Mouse (Mus musculus): ENCODE measurements at regions not wholly inside any gene's neighbourhood (a gene's known extent, or its start where the extent isn't known, plus 50 kb on each side); places are given as distances from the start of the nearest gene placed in this dataset.

GRCm38 (mm10) chr16:31508981-31509380 lies 86.9 kb downstream of the Bdh1 start:
- no peak overlapping the region for H3K4me3 ChIP-seq (ENCODE audit: control insufficient read depth, insufficient read depth, low read length)
- H3K27ac ChIP-seq (ENCODE audit: control insufficient read depth, insufficient read depth, low read length): no peak overlapping the region
- WGBS: 45% methylated on average over 18 of the region's 18 CpGs
- DNase-seq: peak; percentile 1
- peaks cover 7% of the 10 kb centered on the region for H3K4me1 ChIP-seq (replicated peaks; ENCODE audit: control insufficient read depth, insufficient read depth, low read length)
- H3K36me3 ChIP-seq (ENCODE audit: control insufficient read depth, insufficient read depth, low read length): no peaks in the 10 kb centered on the region
- TF ChIP-seq CTCF (IDR thresholded peaks at IDR 0.05; ENCODE audit: borderline replicate concordance, control insufficient read depth, extremely low read depth, insufficient read depth, low read length, poor library complexity) (no peak), POLR2A (IDR thresholded peaks at IDR 0.05; ENCODE audit: control insufficient read depth, extremely low read depth, insufficient read depth, low read length, poor library complexity) (no peak)
- H3K27me3 ChIP-seq (ENCODE audit: control insufficient read depth, insufficient read depth, low read length): no peaks in the 10 kb centered on the region

DNA sequence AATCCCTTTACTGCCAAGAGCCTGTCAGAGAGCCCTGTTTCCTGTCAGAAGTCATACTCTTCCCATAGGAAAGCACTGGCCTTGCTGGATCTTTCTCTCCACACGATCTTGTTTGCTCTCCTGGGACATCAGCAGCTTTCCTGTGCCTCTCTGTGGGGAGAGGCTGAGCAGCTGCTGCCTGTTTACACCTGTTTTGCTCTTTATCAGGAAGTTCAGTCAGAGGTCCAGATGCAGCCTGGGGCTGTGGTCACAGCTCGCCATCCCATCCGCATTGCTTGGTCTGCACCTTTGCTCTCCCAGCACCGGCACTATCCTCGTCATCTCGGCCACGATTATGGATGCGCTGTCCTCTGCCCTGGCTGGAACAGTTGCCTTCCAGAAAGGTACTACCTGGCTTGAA lies 88.0 kb downstream of the Bdh1 start:
- peaks cover 7% of the 10 kb centered on the region for H3K4me1 ChIP-seq (replicated peaks; ENCODE audit: control insufficient read depth, insufficient read depth, low read length)
- no peak overlapping the region for H3K4me3 ChIP-seq (ENCODE audit: control insufficient read depth, insufficient read depth, low read length)
- DNase-seq: no peak
- TF ChIP-seq CTCF (IDR thresholded peaks at IDR 0.05; ENCODE audit: borderline replicate concordance, control insufficient read depth, extremely low read depth, insufficient read depth, low read length, poor library complexity): no peak
- no peak for TF ChIP-seq POLR2A (IDR thresholded peaks at IDR 0.05; ENCODE audit: control insufficient read depth, extremely low read depth, insufficient read depth, low read length, poor library complexity)
- no peak overlapping the region for H3K27ac ChIP-seq (ENCODE audit: control insufficient read depth, insufficient read depth, low read length)
- H3K36me3 ChIP-seq (ENCODE audit: control insufficient read depth, insufficient read depth, low read length): no peaks in the 10 kb centered on the region
- 47% methylated on average over 8 of the region's 8 CpGs for WGBS
- no peaks in the 10 kb centered on the region for H3K27me3 ChIP-seq (ENCODE audit: control insufficient read depth, insufficient read depth, low read length)

- WGBS: 96% methylated on average over 3 of the region's 3 CpGs
- H3K27me3 ChIP-seq (ENCODE audit: control insufficient read depth, insufficient read depth, low read length): no peaks in the 10 kb centered on the region
- H3K4me3 ChIP-seq (ENCODE audit: control insufficient read depth, insufficient read depth, low read length): no peak overlapping the region
- TF ChIP-seq POLR2A (IDR thresholded peaks at IDR 0.05; ENCODE audit: control insufficient read depth, extremely low read depth, insufficient read depth, low read length, poor library complexity) (no peak), CTCF (IDR thresholded peaks at IDR 0.05; ENCODE audit: borderline replicate concordance, control insufficient read depth, extremely low read depth, insufficient read depth, low read length, poor library complexity) (no peak)
- no peaks in the 10 kb centered on the region for H3K36me3 ChIP-seq (ENCODE audit: control insufficient read depth, insufficient read depth, low read length)
- H3K27ac ChIP-seq (ENCODE audit: control insufficient read depth, insufficient read depth, low read length): no peak overlapping the region
- no peaks in the 10 kb centered on the region for H3K4me1 ChIP-seq (replicated peaks; ENCODE audit: control insufficient read depth, insufficient read depth, low read length)
- no peak for DNase-seq
These were observed 96.7 kb downstream of the Bdh1 start for GRCm38 (mm10) chr16:31518816-31519215.

GRCm38 (mm10) chr16:31520081-31520480 lies 98.0 kb downstream of the Bdh1 start:
- no peak for DNase-seq
- TF ChIP-seq POLR2A (IDR thresholded peaks at IDR 0.05; ENCODE audit: control insufficient read depth, extremely low read depth, insufficient read depth, low read length, poor library complexity): no peak
- TF ChIP-seq CTCF (IDR thresholded peaks at IDR 0.05; ENCODE audit: borderline replicate concordance, control insufficient read depth, extremely low read depth, insufficient read depth, low read length, poor library complexity): no peak
- Histone ChIP-seq H3K4me1 (replicated peaks; ENCODE audit: control insufficient read depth, insufficient read depth, low read length) (no peaks in the 10 kb centered on the region), H3K27ac (ENCODE audit: control insufficient read depth, insufficient read depth, low read length) (no peak overlapping the region), H3K4me3 (ENCODE audit: control insufficient read depth, insufficient read depth, low read length) (no peak overlapping the region), H3K27me3 (ENCODE audit: control insufficient read depth, insufficient read depth, low read length) (no peaks in the 10 kb centered on the region), H3K36me3 (ENCODE audit: control insufficient read depth, insufficient read depth, low read length) (no peaks in the 10 kb centered on the region)
- 92% methylated on average over 9 of the region's 9 CpGs for WGBS

GRCm38 (mm10) chr16:31521786-31522185 lies 99.7 kb downstream of the Bdh1 start:
- no peak for DNase-seq
- Histone ChIP-seq H3K27me3 (ENCODE audit: control insufficient read depth, insufficient read depth, low read length) (no peaks in the 10 kb centered on the region), H3K4me1 (replicated peaks; ENCODE audit: control insufficient read depth, insufficient read depth, low read length) (no peaks in the 10 kb centered on the region), H3K27ac (ENCODE audit: control insufficient read depth, insufficient read depth, low read length) (no peak overlapping the region), H3K4me3 (ENCODE audit: control insufficient read depth, insufficient read depth, low read length) (no peak overlapping the region), H3K36me3 (ENCODE audit: control insufficient read depth, insufficient read depth, low read length) (no peaks in the 10 kb centered on the region)
- TF ChIP-seq CTCF (IDR thresholded peaks at IDR 0.05; ENCODE audit: borderline replicate concordance, control insufficient read depth, extremely low read depth, insufficient read depth, low read length, poor library complexity): no peak
- no peak for TF ChIP-seq POLR2A (IDR thresholded peaks at IDR 0.05; ENCODE audit: control insufficient read depth, extremely low read depth, insufficient read depth, low read length, poor library complexity)
- whole genome bisulfite sequencing: 72% methylated on average over 6 of the region's 6 CpGs

DNA sequence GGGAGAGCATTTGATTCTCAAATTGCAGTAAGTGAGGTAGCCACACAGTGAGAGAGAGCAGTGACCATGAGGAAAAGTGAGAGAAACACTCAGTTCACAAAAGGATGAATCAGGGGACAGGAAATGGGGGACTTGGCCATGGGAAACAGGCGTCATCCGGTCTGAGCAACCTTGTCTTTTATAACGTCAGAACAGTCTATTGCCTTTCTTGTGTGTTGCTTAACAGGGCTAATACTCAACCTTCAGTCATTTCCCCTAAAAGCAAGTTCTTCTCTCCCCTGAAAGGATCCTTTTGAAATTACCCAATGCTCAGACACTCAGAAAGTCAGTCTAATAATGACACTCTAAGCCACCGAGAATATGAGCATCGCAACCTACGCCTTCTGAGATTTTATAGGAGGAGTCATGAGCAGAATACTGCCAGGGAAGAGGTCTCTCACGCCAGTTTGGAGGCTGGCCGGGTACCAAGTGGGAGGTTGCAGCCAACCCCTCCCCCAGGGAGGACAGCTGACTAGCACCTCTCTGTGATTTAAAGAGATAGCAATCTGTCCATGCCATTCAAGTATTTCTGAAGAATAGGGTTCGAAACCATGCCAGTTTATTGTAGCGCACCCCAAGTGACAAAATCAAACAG lies 104.7 kb downstream of the Bdh1 start:
- H3K27me3 ChIP-seq (ENCODE audit: control insufficient read depth, insufficient read depth, low read length): no peaks in the 10 kb centered on the region
- WGBS: 64% methylated on average over 10 of the region's 10 CpGs
- no peak for TF ChIP-seq CTCF (IDR thresholded peaks at IDR 0.05; ENCODE audit: borderline replicate concordance, control insufficient read depth, extremely low read depth, insufficient read depth, low read length, poor library complexity)
- no peak for TF ChIP-seq POLR2A (IDR thresholded peaks at IDR 0.05; ENCODE audit: control insufficient read depth, extremely low read depth, insufficient read depth, low read length, poor library complexity)
- DNase-seq: no peak
- no peak overlapping the region for H3K27ac ChIP-seq (ENCODE audit: control insufficient read depth, insufficient read depth, low read length)
- no peaks in the 10 kb centered on the region for H3K36me3 ChIP-seq (ENCODE audit: control insufficient read depth, insufficient read depth, low read length)
- H3K4me3 ChIP-seq (ENCODE audit: control insufficient read depth, insufficient read depth, low read length): no peak overlapping the region
- H3K4me1 ChIP-seq (replicated peaks; ENCODE audit: control insufficient read depth, insufficient read depth, low read length): no peaks in the 10 kb centered on the region
